Mouse (Mus musculus) cerebellum, postnatal 14 days (tissue): ENCODE data around the gene Efemp2.
"Not testable (repeated sequence)": the region's sequence is repeated elsewhere in the genome, so short reads cannot be mapped to it uniquely, and the experiment has no call there.

Experiments used
- DNase-seq, 2 experiments: peaks; one replicate each; pipeline ENCODE4 v3.0.0; 2021; ENCODE audit warnings: mixed read lengths in 2 of 2

Gene Efemp2

GRCm38 (mm10) chr19:5477668-5478300, 4.0 kb downstream of the Efemp2 start:
- no peak for DNase-seq

GRCm38 (mm10) chr19:5480016-5480415, 6.3 kb downstream of the Efemp2 start:
- DNase-seq: peak in 1 of 2 experiments; percentile 36

- DNase-seq: no peak
Observed at GRCm38 (mm10) chr19:5481398-5481797, 7.6 kb downstream of the Efemp2 start.

GRCm38 (mm10) chr19:5483386-5484359, 9.9 kb downstream of the Efemp2 start:
- DNase-seq: no peak

- no peak for DNase-seq
Observed at GRCm38 (mm10) chr19:5484496-5484895, 10.7 kb downstream of the Efemp2 start.

- DNase-seq: peak; percentile 63 to 66
Observed at GRCm38 (mm10) chr19:5485371-5485770, 11.6 kb downstream of the Efemp2 start.

- DNase-seq: peak; percentile 69 to 76
Observed at GRCm38 (mm10) chr19:5485821-5486220, 12.1 kb downstream of the Efemp2 start.

GRCm38 (mm10) chr19:5486286-5486685, 12.5 kb downstream of the Efemp2 start:
- peak; percentile 61 to 65 for DNase-seq

- DNase-seq: no peak
Observed at GRCm38 (mm10) chr19:5486771-5487170, 13.0 kb downstream of the Efemp2 start.

- DNase-seq: peak; percentile 98 to 99
Observed at GRCm38 (mm10) chr19:5487768-5488550, 14.2 kb downstream of the Efemp2 start, which contains the start of gene Mus81. Gene Mus81 (minus strand): TSS chr19:5488402.

GRCm38 (mm10) chr19:5488878-5489571, 15.3 kb downstream of the Efemp2 start:
- DNase-seq: peak; percentile 96 to 97

GRCm38 (mm10) chr19:5489721-5490120, 16.0 kb downstream of the Efemp2 start:
- not testable (repeated sequence) for DNase-seq

GRCm38 (mm10) chr19:5490313-5490897, 16.7 kb downstream of the Efemp2 start, which contains the start of gene Cfl1:
Gene Cfl1 (plus strand): TSS chr19:5490455.
- peak; percentile 95 to 96 for DNase-seq

GRCm38 (mm10) chr19:5490898-5491708, 17.3 kb downstream of the Efemp2 start:
- peak; percentile 83 to 85 for DNase-seq

- DNase-seq: no peak
Observed at GRCm38 (mm10) chr19:5492641-5493040, 18.9 kb downstream of the Efemp2 start.

- not testable (repeated sequence) for DNase-seq
Observed at GRCm38 (mm10) chr19:5493301-5493721, 19.6 kb downstream of the Efemp2 start.

- no peak for DNase-seq
Observed at GRCm38 (mm10) chr19:5494314-5494713, 20.6 kb downstream of the Efemp2 start.

- no peak for DNase-seq
Observed at GRCm38 (mm10) chr19:5495353-5496051, 21.7 kb downstream of the Efemp2 start.

- DNase-seq: no peak
Observed at GRCm38 (mm10) chr19:5496052-5496370, 22.3 kb downstream of the Efemp2 start.

- no peak for DNase-seq
Observed at GRCm38 (mm10) chr19:5500330-5500875, 26.6 kb downstream of the Efemp2 start.
